Mouse (Mus musculus) bone marrow macrophage, adult 2 months (primary cell): ENCODE results near the gene Stk38.

Source experiments
- CTCF ChIP-seq: IDR thresholded peaks from 2 replicates; pipeline ENCODE4 v1.5.1; 2012; ENCODE audit warnings: low read depth, mild to moderate bottlenecking, low read length, moderate library complexity
- POLR2A ChIP-seq: IDR thresholded peaks from 2 replicates; pipeline ENCODE4 v1.6.1; 2012; ENCODE audit warnings: mild to moderate bottlenecking, low read depth, low read length, borderline replicate concordance

GRCm38 (mm10) chr17:29019391-29019790 is 11.6 kb upstream of the Stk38 start:
- TF ChIP-seq POLR2A (no peak), CTCF (no peak)
